Mouse (Mus musculus): ENCODE data around the gene Nhsl1. TPM values are rescaled to one million over a fixed set of nuclear protein-coding genes. Genes with fewer than 3 reads are reported as not detected.

Nhsl1 gene
- total RNA-seq, 2 experiments from 2014 or later, result 23.7 to 28.9 TPM

- intact Hi-C loops (cut with DNase I), result no loop called here
- no peak for DNase-seq (ENCODE audit: extremely low spot score in 1 of 2, low spot score in 2 of 2)
- TF ChIP-seq CTCF (IDR thresholded peaks at IDR 0.05), result peak; percentile 32
- H3K27ac ChIP-seq, result no peak overlapping the region
- H3K4me3 ChIP-seq, result no peak overlapping the region
Measured at GRCm38 (mm10) chr10:18572581-18572980, 253.8 kb downstream of the Nhsl1 start.

Other genes with a start within 250 kb of the Nhsl1 start
- gene Ect2l, start 108.1 kb upstream of the Nhsl1 start, total RNA-seq (2021), result under 1 TPM; 0.11 to 0.63 TPM
- 10 to 100 TPM; 34.0 to 34.9 TPM for gene Ccdc28a, start 84.0 kb upstream of the Nhsl1 start, total RNA-seq (2021)
- 1 to 10 TPM; 3.8 TPM for gene Hebp2, start 227.1 kb downstream of the Nhsl1 start, total RNA-seq (2021)